Mouse (Mus musculus): ENCODE measurements at regions not wholly inside any gene's neighbourhood (a gene's known extent, or its start where the extent isn't known, plus 50 kb on each side); places are given as distances from the start of the nearest gene placed in this dataset.

GRCm38 (mm10) chr14:89405011-89405712 lies 934.0 kb upstream of the Pcdh20 start:
- 59% methylated on average over 3 of the region's 3 CpGs for WGBS

GRCm38 (mm10) chr14:89402568-89403339 lies 931.6 kb upstream of the Pcdh20 start:
- WGBS, result 60% methylated on average over 3 of the region's 3 CpGs

More at GRCm38 (mm10) chr14:89405011-89405712, 934.0 kb upstream of the Pcdh20 start:
- no peaks in the 10 kb centered on the region for H3K9me3 ChIP-seq
- H3K27me3 ChIP-seq (replicated peaks), result no peaks in the 10 kb centered on the region
- no peak overlapping the region for H3K27ac ChIP-seq
- no peaks in the 10 kb centered on the region for H3K4me1 ChIP-seq
- H3K36me3 ChIP-seq, result no peaks in the 10 kb centered on the region
- no peak overlapping the region for H3K4me3 ChIP-seq
- no peak overlapping the region for H3K4me2 ChIP-seq (replicated peaks)
- ATAC-seq (ENCODE audit: low FRiP score, low read depth), result peak; percentile 76
- no peak overlapping the region for H3K9ac ChIP-seq

DNA sequence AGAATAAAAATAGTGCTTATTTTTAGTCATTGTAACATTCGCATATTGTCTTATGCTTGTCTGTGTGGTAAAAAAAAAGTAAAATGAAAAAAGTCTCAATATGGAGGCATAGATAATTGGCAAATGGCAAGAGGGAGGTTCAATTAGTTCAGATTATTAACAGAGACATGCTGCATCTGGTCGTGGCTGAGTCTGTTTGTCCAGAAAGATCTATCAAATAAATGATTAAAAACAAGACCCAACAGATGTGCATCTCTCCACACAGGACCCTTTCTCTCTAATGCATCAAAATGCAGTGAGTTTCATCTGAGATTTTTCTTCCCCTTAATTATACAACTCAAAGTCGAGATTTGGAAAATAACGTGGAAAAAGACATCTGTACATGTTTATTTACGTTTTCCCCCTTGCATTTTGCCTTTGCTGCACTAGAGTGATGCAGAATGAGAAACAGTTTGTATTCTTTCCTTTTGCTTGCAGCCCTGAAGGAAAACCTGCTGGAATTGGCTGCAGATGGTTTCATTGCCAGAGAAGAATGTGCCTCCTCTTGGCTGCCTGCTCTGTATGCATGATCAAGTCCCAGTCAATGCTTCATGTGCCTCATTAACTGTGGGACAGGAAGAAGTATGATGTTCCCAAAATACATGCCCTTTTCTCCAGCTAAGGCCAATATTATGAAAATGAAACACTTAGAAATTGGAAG lies 886.0 kb upstream of the Pcdh20 start:
- peak; percentile 61; the same call in 1 of the 2 replicates for ATAC-seq (ENCODE audit: low FRiP score, low read depth)
- H3K9ac ChIP-seq, result no peak overlapping the region
- no peaks in the 10 kb centered on the region for H3K27me3 ChIP-seq (replicated peaks)
- H3K36me3 ChIP-seq, result no peaks in the 10 kb centered on the region
- H3K9me3 ChIP-seq, result no peaks in the 10 kb centered on the region
- H3K4me2 ChIP-seq (replicated peaks), result no peak overlapping the region
- no peak overlapping the region for H3K4me3 ChIP-seq
- no peaks in the 10 kb centered on the region; the same call in 1 of the 2 replicates for H3K4me1 ChIP-seq
- WGBS, result 62% methylated on average over 5 of the region's 5 CpGs
- no peak overlapping the region for H3K27ac ChIP-seq

More at GRCm38 (mm10) chr14:89402568-89403339, 931.6 kb upstream of the Pcdh20 start:
- Histone ChIP-seq H3K4me3 (no peak overlapping the region), H3K9me3 (no peaks in the 10 kb centered on the region), H3K9ac (no peak overlapping the region), H3K27ac (no peak overlapping the region), H3K4me1 (no peaks in the 10 kb centered on the region), H3K4me2 (replicated peaks) (no peak overlapping the region), H3K36me3 (no peaks in the 10 kb centered on the region), H3K27me3 (replicated peaks) (no peaks in the 10 kb centered on the region)
- ATAC-seq (ENCODE audit: low FRiP score, low read depth), result no peak

DNA sequence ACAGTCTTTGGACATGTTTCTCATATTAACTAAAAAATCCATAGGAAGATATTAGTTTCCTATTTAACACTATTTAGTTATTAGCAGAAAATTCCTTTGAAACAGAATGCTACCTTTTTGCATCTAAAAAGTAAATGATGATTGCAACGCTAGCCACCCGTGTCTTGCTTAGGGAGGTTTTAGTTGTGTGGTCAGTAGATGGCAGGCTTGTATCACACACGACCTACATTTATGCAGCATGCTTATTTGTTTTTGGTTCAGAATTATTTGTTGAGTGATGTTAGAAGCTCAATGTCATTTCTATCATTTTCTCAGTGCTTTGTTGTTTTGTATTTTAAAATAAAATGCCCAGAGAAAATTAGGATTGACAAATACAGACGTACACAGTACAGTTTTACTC lies 876.8 kb upstream of the Pcdh20 start:
- 56% methylated on average over 4 of the region's 4 CpGs for WGBS
- H3K9me3 ChIP-seq, result no peaks in the 10 kb centered on the region
- ATAC-seq (ENCODE audit: low FRiP score, low read depth), result 0 out of 2 replicates have a peak, but pooled peaks have one; percentile 44
- H3K4me3 ChIP-seq, result no peak overlapping the region
- H3K36me3 ChIP-seq, result no peaks in the 10 kb centered on the region
- H3K9ac ChIP-seq, result no peak overlapping the region
- no peak overlapping the region for H3K4me2 ChIP-seq (replicated peaks)
- H3K27me3 ChIP-seq (replicated peaks), result no peaks in the 10 kb centered on the region
- no peaks in the 10 kb centered on the region for H3K4me1 ChIP-seq
- H3K27ac ChIP-seq, result no peak overlapping the region

DNA sequence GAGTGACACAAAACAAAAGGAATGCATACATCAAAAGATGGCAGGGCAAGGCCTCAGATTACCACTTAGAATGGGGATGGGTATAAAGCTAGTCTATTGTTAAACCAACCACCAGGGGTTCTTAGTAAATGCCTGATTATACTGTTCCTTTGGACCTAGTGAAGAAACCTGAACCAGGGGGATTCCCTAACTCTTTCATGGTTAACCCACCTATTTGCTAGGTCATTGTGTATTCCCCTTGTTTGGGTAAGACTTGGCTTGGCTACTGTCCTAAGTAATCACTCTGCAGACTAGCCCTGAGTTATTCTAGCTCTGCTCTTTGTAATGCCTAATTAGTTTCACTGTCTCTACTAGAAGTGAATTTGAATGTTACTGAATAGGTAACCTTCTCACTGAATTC lies 853.9 kb upstream of the Pcdh20 start:
- H3K9me3 ChIP-seq, result no peaks in the 10 kb centered on the region
- no peak overlapping the region for H3K4me3 ChIP-seq
- no peak overlapping the region for H3K27ac ChIP-seq
- H3K9ac ChIP-seq, result no peak overlapping the region
- no peak for ATAC-seq (ENCODE audit: low FRiP score, low read depth)
- H3K36me3 ChIP-seq, result no peaks in the 10 kb centered on the region
- no peaks in the 10 kb centered on the region for H3K27me3 ChIP-seq (replicated peaks)
- no peaks in the 10 kb centered on the region for H3K4me1 ChIP-seq
- H3K4me2 ChIP-seq (replicated peaks), result no peak overlapping the region

GRCm38 (mm10) chr14:89308506-89308905 lies 837.3 kb upstream of the Pcdh20 start:
- no peak for ATAC-seq (ENCODE audit: low FRiP score, low read depth)

More at GRCm38 (mm10) chr14:89308506-89308905, 837.3 kb upstream of the Pcdh20 start:
- Histone ChIP-seq H3K4me1 (no peaks in the 10 kb centered on the region), H3K27me3 (replicated peaks) (no peaks in the 10 kb centered on the region), H3K36me3 (no peaks in the 10 kb centered on the region), H3K4me2 (replicated peaks) (no peak overlapping the region), H3K9me3 (no peaks in the 10 kb centered on the region), H3K9ac (no peak overlapping the region), H3K27ac (no peak overlapping the region), H3K4me3 (no peak overlapping the region)
- 84% methylated on average over 1 of the region's 1 CpGs for WGBS
